Mouse (Mus musculus): ENCODE data around the gene Tmem132b. TPM values are rescaled to one million over a fixed set of nuclear protein-coding genes. Genes with fewer than 3 reads are reported as not detected.

Gene Tmem132b
- polyA plus RNA-seq, 1 experiment from 2014 or later = 0.28 TPM

DNA sequence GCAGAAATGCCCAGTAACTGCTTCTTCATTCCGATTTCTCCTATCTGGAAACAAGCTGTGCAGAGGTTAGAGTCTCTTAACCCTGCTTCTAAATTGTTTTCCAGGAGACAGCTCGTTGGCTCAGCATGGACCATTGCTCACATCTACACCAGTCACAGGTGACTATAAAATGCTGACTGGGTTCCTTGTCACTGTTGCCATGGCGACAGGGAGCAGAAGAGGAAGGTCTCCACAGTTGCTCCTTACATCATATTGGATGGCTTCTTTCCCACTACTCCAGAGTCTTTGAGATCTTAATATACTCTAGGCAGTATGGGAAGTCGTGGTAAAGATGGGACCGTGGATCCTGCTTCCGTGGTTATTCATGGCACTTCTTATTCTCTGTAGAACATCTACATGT lies 211.9 kb downstream of the Tmem132b start:
- H3K36me3 ChIP-seq (ENCODE audit: insufficient read depth, low read length) = no peaks in the 10 kb centered on the region
- H3K27me3 ChIP-seq (ENCODE audit: insufficient read depth, low read length) = no peaks in the 10 kb centered on the region
- H3K9me3 ChIP-seq (replicated peaks; ENCODE audit: low read length) = no peaks in the 10 kb centered on the region
- H3K4me2 ChIP-seq (ENCODE audit: low read length) = no peak overlapping the region
- no peak overlapping the region for H3K4me3 ChIP-seq (replicated peaks; ENCODE audit: low read depth, low read length)
- TF ChIP-seq CTCF (IDR thresholded peaks at IDR 0.05; ENCODE audit: low read depth) = no peak
- no peaks in the 10 kb centered on the region for H3K4me1 ChIP-seq (replicated peaks; ENCODE audit: insufficient read depth, low read length)
- H3K27ac ChIP-seq = no peak overlapping the region
- no peak overlapping the region for H3K9ac ChIP-seq (ENCODE audit: low read depth, low read length)
- no peak for DNase-seq (ENCODE audit: low spot score)
- 73% methylated on average over 6 of the region's 6 CpGs for WGBS
- ATAC-seq (replicated peaks; ENCODE audit: low FRiP score, low read depth) = no peak

DNA sequence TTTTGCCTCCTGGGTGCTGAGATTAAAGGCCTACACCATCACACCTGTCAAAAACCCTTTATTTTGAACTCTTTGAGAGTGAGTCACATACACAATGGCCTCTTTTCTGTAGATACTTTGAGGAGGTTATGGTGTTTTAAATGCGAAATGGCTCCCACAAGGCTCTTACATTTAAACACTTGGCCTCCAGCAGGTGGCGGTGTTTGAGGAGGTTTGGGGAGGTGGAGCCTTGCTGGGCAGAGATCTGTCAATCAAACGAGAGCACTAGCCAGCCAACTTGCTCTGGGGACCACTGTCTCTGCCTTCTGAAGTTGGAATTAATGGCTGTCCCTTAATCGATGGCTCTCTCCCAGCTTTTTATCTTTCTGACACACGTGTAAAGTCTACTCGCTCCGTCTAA lies 214.2 kb downstream of the Tmem132b start:
- H3K36me3 ChIP-seq (ENCODE audit: insufficient read depth, low read length) = no peaks in the 10 kb centered on the region
- peak; percentile 49; the same call in 1 of the 2 replicates for TF ChIP-seq CTCF (IDR thresholded peaks at IDR 0.05; ENCODE audit: low read depth)
- 64% methylated on average over 7 of the region's 7 CpGs for WGBS

DNA sequence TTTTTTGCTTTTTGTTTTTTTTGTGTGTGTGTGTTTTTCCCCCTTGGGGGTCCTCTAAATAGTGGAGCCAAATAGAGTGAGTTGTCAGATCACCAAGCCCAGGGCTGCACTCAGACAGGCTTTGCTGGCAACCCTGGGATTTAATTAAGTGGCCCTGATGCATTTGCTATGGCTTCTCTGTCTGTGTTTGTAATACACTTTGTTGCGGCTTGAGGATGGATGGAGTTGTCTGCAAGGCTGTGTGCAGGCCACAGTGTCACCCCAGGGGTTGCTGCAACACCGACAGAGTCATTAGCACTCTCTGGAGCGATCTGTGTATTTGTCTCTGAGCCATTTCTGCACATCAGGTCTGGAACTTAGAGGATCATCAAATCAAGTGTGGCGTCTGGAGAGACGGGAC lies 219.9 kb downstream of the Tmem132b start:
- Histone ChIP-seq H3K27ac (no peak overlapping the region), H3K4me2 (ENCODE audit: low read length) (no peak overlapping the region), H3K27me3 (ENCODE audit: insufficient read depth, low read length) (no peaks in the 10 kb centered on the region), H3K4me3 (replicated peaks; ENCODE audit: low read depth, low read length) (no peak overlapping the region), H3K9ac (ENCODE audit: low read depth, low read length) (no peak overlapping the region), H3K36me3 (ENCODE audit: insufficient read depth, low read length) (no peaks in the 10 kb centered on the region), H3K4me1 (replicated peaks; ENCODE audit: insufficient read depth, low read length) (no peaks in the 10 kb centered on the region), H3K9me3 (replicated peaks; ENCODE audit: low read length) (no peaks in the 10 kb centered on the region)
- no peak for ATAC-seq (replicated peaks; ENCODE audit: low FRiP score, low read depth)
- 73% methylated on average over 5 of the region's 5 CpGs for WGBS
- no peak for DNase-seq (ENCODE audit: low spot score)
- TF ChIP-seq CTCF (IDR thresholded peaks at IDR 0.05; ENCODE audit: low read depth) = no peak

More for the DNA sequence above, 214.2 kb downstream of the Tmem132b start:
- DNase-seq (ENCODE audit: low spot score) (peak; percentile 0), ATAC-seq (replicated peaks; ENCODE audit: low FRiP score, low read depth) (no peak)
- Histone ChIP-seq H3K27ac (no peak overlapping the region), H3K9me3 (replicated peaks; ENCODE audit: low read length) (no peaks in the 10 kb centered on the region), H3K4me1 (replicated peaks; ENCODE audit: insufficient read depth, low read length) (no peaks in the 10 kb centered on the region), H3K4me2 (ENCODE audit: low read length) (no peak overlapping the region), H3K4me3 (replicated peaks; ENCODE audit: low read depth, low read length) (no peak overlapping the region), H3K27me3 (ENCODE audit: insufficient read depth, low read length) (no peaks in the 10 kb centered on the region), H3K9ac (ENCODE audit: low read depth, low read length) (no peak overlapping the region)

DNA sequence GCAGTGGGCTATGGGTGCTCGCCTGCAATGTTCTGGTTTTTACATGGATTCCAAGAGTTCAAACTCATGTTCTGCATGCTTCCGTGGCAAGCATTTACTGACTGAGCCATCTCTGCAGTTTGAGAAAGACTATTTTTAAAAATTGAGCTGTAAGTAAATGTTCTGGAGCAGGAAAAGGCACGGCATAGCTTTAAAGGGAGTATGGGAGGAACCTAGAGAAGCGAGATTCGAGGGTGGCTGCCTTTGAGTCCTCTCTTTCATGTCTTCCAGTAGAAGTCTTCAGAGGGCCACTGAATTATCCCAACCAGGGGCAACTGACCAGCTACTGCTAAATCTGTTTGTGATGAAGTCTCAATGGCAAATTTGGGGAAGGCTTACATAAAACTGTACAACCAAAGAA lies 221.0 kb downstream of the Tmem132b start:
- Histone ChIP-seq H3K4me2 (ENCODE audit: low read length) (no peak overlapping the region), H3K27ac (no peak overlapping the region)

DNA sequence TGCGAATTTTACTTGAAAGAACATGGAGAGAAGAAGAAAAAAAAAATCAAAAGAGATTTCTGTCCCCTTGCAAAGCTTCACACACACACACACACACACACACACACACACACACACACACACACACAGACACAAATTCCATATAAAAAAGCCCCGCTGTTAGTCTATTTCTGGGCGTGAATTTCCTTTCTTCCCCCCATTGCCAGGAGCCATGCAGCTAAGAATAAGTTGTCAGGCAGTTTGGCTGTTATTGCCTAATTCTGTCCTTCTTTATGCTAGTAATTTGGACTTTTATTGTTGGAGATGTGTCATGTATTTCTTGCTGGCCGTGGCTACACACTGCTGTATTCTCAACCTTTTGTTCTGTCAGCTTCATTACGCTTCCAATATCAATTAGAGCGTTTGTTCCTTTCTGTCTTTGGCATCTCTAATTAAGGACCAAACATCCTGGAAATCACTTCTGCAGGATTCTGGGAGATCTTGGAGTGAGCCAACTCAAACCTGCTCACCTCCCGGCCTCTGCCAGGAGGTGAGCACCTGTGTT lies 225.5 kb downstream of the Tmem132b start:
- no peak overlapping the region for H3K4me2 ChIP-seq (ENCODE audit: low read length)
- H3K27ac ChIP-seq = no peak overlapping the region
- H3K9ac ChIP-seq (ENCODE audit: low read depth, low read length) = no peak overlapping the region
- no peaks in the 10 kb centered on the region for H3K9me3 ChIP-seq (replicated peaks; ENCODE audit: low read length)
- no peak for ATAC-seq (replicated peaks; ENCODE audit: low FRiP score, low read depth)
- no peaks in the 10 kb centered on the region for H3K4me1 ChIP-seq (replicated peaks; ENCODE audit: insufficient read depth, low read length)
- H3K4me3 ChIP-seq (replicated peaks; ENCODE audit: low read depth, low read length) = no peak overlapping the region
- no peak for DNase-seq (ENCODE audit: low spot score)
- WGBS = 82% methylated on average over 7 of the region's 7 CpGs
- H3K27me3 ChIP-seq (ENCODE audit: insufficient read depth, low read length) = no peaks in the 10 kb centered on the region
- no peak for TF ChIP-seq CTCF (IDR thresholded peaks at IDR 0.05; ENCODE audit: low read depth)
- no peaks in the 10 kb centered on the region for H3K36me3 ChIP-seq (ENCODE audit: insufficient read depth, low read length)

More for the DNA sequence above, 221.0 kb downstream of the Tmem132b start:
- ATAC-seq (replicated peaks; ENCODE audit: low FRiP score, low read depth) (no peak), DNase-seq (ENCODE audit: low spot score) (no peak)
- H3K4me1 ChIP-seq (replicated peaks; ENCODE audit: insufficient read depth, low read length) = no peaks in the 10 kb centered on the region
- no peaks in the 10 kb centered on the region for H3K9me3 ChIP-seq (replicated peaks; ENCODE audit: low read length)
- TF ChIP-seq CTCF (IDR thresholded peaks at IDR 0.05; ENCODE audit: low read depth) = no peak
- no peak overlapping the region for H3K9ac ChIP-seq (ENCODE audit: low read depth, low read length)
- H3K36me3 ChIP-seq (ENCODE audit: insufficient read depth, low read length) = no peaks in the 10 kb centered on the region
- H3K4me3 ChIP-seq (replicated peaks; ENCODE audit: low read depth, low read length) = no peak overlapping the region
- H3K27me3 ChIP-seq (ENCODE audit: insufficient read depth, low read length) = no peaks in the 10 kb centered on the region
- WGBS = 80% methylated on average over 5 of the region's 5 CpGs

DNA sequence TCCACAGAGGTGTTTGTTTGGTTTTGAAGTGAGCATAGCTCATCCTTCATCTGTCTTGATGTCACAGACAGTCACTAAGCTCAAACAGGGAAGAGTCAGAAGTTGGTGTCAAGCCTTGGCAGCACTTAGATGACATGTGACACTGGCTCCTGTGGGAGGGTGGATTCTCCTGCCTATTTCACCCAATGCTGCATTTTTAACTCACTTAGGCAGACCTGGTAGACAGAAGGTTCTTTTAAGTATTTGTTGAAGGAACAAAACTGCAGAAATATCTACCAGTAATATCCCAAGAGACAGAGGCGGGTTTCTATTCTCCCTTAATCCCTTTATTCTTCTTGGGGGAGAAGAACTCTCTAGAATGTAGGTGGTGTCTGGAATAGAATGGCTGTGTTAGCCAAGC lies 226.9 kb downstream of the Tmem132b start:
- WGBS = 73% methylated on average over 1 of the region's 1 CpGs
- Histone ChIP-seq H3K9ac (ENCODE audit: low read depth, low read length) (no peak overlapping the region), H3K9me3 (replicated peaks; ENCODE audit: low read length) (no peaks in the 10 kb centered on the region), H3K36me3 (ENCODE audit: insufficient read depth, low read length) (no peaks in the 10 kb centered on the region), H3K27ac (no peak overlapping the region), H3K4me3 (replicated peaks; ENCODE audit: low read depth, low read length) (no peak overlapping the region), H3K27me3 (ENCODE audit: insufficient read depth, low read length) (no peaks in the 10 kb centered on the region), H3K4me2 (ENCODE audit: low read length) (no peak overlapping the region), H3K4me1 (replicated peaks; ENCODE audit: insufficient read depth, low read length) (no peaks in the 10 kb centered on the region)
- DNase-seq (ENCODE audit: low spot score) (no peak), ATAC-seq (replicated peaks; ENCODE audit: low FRiP score, low read depth) (no peak)
- no peak for TF ChIP-seq CTCF (IDR thresholded peaks at IDR 0.05; ENCODE audit: low read depth)

DNA sequence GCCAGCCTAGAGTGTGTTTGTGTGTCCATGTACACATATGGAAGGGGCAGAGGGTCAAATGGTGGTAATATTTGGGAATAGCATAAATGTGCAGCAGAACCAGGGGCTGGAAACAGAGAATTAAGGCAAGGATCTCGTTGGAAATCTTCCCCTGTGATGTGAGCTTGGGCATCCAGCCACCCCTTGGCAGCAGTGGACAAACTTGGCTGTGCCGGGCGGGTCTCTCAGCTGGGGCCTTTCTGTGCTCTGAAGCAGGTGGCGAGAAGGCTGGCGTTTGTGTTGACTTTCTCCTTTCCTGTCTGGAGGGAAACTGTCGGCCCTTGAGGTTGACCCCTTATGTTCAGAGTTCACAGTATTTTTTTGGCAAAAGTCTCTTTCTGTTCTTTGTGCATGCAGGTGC lies 235.4 kb downstream of the Tmem132b start:
- Histone ChIP-seq H3K4me1 (replicated peaks; ENCODE audit: insufficient read depth, low read length) (no peaks in the 10 kb centered on the region), H3K9me3 (replicated peaks; ENCODE audit: low read length) (no peaks in the 10 kb centered on the region), H3K9ac (ENCODE audit: low read depth, low read length) (no peak overlapping the region), H3K27ac (no peak overlapping the region), H3K4me2 (ENCODE audit: low read length) (no peak overlapping the region), H3K36me3 (ENCODE audit: insufficient read depth, low read length) (no peaks in the 10 kb centered on the region), H3K4me3 (replicated peaks; ENCODE audit: low read depth, low read length) (no peak overlapping the region), H3K27me3 (ENCODE audit: insufficient read depth, low read length) (no peaks in the 10 kb centered on the region)
- ATAC-seq (replicated peaks; ENCODE audit: low FRiP score, low read depth) = no peak
- 62% methylated on average over 6 of the region's 6 CpGs for WGBS
- TF ChIP-seq CTCF (IDR thresholded peaks at IDR 0.05; ENCODE audit: low read depth) = no peak
- no peak for DNase-seq (ENCODE audit: low spot score)

Measured in kidney, postnatal 0 days (tissue).